Mouse (Mus musculus): Measurements from ENCODE around the gene Gm21103.
"Not testable (repeated sequence)": the region's sequence is repeated elsewhere in the genome, so short reads cannot be mapped to it uniquely, and the experiment has no call there.

The Gm21103 gene

DNA sequence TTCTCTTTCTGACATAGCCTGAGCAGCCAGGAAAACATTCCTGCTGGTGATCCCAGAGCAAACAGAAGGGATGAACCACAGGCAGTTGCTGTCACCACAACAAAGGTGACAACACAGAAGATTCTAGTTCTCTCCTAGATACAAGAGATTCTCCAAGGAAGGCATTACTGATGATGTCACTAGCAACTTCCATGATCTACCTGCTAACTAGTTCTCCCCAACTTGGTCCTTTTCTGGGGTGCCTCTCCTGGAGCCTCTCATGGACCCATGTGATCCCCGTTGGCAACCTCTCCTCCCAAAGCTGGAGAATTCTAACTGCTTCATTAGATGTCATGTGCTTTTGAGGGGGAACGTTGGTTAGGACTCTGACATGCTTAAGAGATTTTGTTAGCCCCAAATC, at the start of gene Gm21103:
Gm21103 (minus strand) TSS at position 101 of the 400 bp plus-strand sequence.
- DNase-seq (ENCODE audit: low read depth): not testable (repeated sequence)

DNA sequence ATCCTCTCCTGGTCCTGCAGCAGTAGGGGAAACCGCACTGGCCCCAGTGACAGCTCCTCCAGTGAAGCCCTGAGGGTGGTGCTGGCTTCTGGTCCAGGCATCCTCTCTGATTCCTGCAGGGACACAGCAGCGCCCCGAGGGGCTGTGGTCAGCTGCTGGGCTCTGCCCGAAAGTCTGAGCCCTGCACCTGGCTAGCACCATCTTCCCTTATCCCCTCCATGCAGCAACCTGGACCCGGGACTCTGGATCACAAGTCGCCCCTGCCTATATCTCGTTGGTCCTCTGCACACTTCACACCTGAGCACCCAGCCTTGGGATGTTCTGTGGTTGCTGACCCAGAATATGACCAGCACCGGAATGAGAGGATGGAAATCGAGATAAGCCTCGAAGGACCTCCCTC, 38.9 kb upstream of the Gm21103 start, which contains the start of gene Gm3618:
Gm3618 (minus strand) TSS at position 101 of the 400 bp plus-strand sequence.
- not testable (repeated sequence) for DNase-seq (ENCODE audit: low read depth)

DNA sequence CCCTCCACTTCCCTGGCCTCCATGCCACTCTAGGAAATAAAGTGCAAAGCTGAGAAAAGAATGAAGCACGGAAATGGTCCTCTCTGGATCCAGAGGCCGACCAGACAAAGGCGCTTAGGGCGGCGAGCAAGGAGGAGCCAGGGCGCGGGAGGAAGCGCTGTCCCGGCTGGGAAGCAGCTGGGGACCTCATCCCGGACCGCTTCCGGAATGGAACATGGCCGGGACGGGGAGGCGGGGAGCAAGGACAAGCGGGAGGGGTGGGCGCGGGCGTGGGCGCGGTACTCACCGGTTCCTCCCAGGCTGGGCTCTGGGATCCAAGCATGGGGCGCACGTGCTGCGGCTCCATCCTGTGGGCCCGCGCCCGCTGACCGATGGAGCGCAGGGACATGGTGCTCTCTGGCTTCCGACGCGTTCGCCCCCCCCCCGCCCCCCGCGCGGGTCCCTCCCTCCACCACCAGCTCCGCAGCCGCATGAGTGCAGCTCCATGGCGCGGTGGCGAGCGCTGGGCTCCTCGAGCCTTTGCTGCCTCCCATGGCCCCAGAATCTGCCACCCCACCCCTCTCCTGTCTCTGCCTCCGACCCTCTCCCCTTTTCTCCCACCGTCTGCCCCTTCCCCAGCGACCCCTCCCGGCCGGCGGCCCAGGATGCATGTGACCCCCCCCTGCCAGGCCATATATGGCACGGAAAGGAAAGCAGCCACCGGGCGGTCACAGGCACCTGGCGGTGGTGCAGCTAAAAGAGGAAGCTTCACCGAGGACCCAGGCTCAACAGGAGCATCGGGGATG, 17.5 kb downstream of the Gm21103 start, which contains the start of gene Gm3411:
Gm3411 (minus strand) TSS at position 320 of the 785 bp plus-strand sequence.
- DNase-seq (ENCODE audit: low read depth): not testable (repeated sequence)
